Mouse (Mus musculus): ENCODE data around the gene Acss1. TPM values are rescaled to one million over a fixed set of nuclear protein-coding genes. Genes with fewer than 3 reads are reported as not detected.

The Acss1 gene
- polyA plus RNA-seq, 1 experiment from 2014 or later = 5.3 TPM

GRCm38 (mm10) chr2:150602166-150602565 is 66.1 kb downstream of the Acss1 start:
- Histone ChIP-seq H3K9ac (no peak overlapping the region), H3K9me3 (ENCODE audit: low read depth, low read length) (no peaks in the 10 kb centered on the region), H3K4me2 (no peak overlapping the region), H3K4me3 (ENCODE audit: low read depth, low read length) (no peak overlapping the region), H3K27ac (ENCODE audit: low read depth) (no peak overlapping the region), H3K4me1 (ENCODE audit: insufficient read depth) (0 out of 2 replicates have a peak, but pooled peaks cover under 1% of the 10 kb centered on the region), H3K36me3 (ENCODE audit: insufficient read depth) (no peaks in the 10 kb centered on the region), H3K27me3 (ENCODE audit: insufficient read depth, low read length) (no peaks in the 10 kb centered on the region)
- ATAC-seq (ENCODE audit: insufficient read depth) = no peak
- no peak for TF ChIP-seq CTCF (IDR thresholded peaks at IDR 0.05; ENCODE audit: low read depth)
- WGBS = 93% methylated on average over 2 of the region's 2 CpGs
- no peak for DNase-seq

- TF ChIP-seq CTCF (IDR thresholded peaks at IDR 0.05; ENCODE audit: low read depth) = no peak
- Histone ChIP-seq H3K27ac (ENCODE audit: low read depth) (no peak overlapping the region), H3K4me2 (no peak overlapping the region), H3K4me1 (ENCODE audit: insufficient read depth) (no peaks in the 10 kb centered on the region), H3K4me3 (ENCODE audit: low read depth, low read length) (no peak overlapping the region), H3K9ac (no peak overlapping the region), H3K27me3 (ENCODE audit: insufficient read depth, low read length) (no peaks in the 10 kb centered on the region), H3K36me3 (ENCODE audit: insufficient read depth) (no peaks in the 10 kb centered on the region), H3K9me3 (ENCODE audit: low read depth, low read length) (no peaks in the 10 kb centered on the region)
- WGBS = 91% methylated on average over 2 of the region's 2 CpGs
- no peak for ATAC-seq (ENCODE audit: insufficient read depth)
- no peak for DNase-seq
These were observed 68.0 kb downstream of the Acss1 start for GRCm38 (mm10) chr2:150600263-150600662.

DNA sequence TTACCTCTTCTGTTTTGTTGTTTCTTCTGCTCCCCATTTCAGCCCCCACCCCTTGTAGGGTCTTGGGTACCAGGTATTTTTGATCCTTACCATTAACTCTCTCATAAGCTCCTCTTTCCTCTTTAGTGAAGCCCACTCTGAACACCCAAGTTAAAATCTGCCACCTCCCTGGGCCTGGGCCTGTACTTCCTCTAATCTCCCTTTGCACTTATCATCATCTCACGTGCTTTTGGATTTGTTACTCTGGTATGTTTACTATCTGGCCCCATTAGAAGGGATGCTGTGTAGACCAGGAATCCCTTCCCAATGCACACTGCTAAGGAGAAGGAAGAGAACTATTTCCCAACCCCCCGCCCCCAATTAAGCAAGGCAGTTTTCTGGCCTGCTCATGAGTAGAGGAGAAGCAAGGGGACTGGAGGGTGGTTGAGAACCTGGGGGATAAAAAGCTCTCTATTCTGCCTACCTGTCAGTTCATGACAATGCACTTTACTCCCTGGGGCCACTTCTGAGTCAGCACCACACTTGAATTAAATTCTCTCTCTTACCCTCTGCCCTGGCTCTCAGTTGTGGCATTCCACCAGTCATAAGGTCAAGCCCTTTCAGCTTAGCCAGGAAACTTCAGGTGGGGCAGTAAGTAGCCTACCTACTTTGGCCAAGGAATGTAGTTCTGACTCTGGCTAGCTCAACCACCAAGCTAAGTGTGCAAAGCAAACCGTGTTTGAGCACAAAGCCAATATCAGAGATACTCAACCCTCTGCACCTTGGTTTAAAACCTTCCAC is 72.7 kb downstream of the Acss1 start:
- no peak overlapping the region for H3K4me2 ChIP-seq
- no peaks in the 10 kb centered on the region for H3K27me3 ChIP-seq (ENCODE audit: insufficient read depth, low read length)
- no peak for TF ChIP-seq CTCF (IDR thresholded peaks at IDR 0.05; ENCODE audit: low read depth)
- H3K27ac ChIP-seq (ENCODE audit: low read depth) = no peak overlapping the region
- no peak overlapping the region for H3K4me3 ChIP-seq (ENCODE audit: low read depth, low read length)
- ATAC-seq (ENCODE audit: insufficient read depth) (no peak), DNase-seq (no peak)
- no peaks in the 10 kb centered on the region for H3K4me1 ChIP-seq (ENCODE audit: insufficient read depth)
- no peaks in the 10 kb centered on the region for H3K9me3 ChIP-seq (ENCODE audit: low read depth, low read length)
- peaks cover 21% of the 10 kb centered on the region; the same call in 1 of the 2 replicates for H3K36me3 ChIP-seq (ENCODE audit: insufficient read depth)
- no peak overlapping the region for H3K9ac ChIP-seq
- WGBS = 67% methylated on average over 3 of the region's 3 CpGs

DNA sequence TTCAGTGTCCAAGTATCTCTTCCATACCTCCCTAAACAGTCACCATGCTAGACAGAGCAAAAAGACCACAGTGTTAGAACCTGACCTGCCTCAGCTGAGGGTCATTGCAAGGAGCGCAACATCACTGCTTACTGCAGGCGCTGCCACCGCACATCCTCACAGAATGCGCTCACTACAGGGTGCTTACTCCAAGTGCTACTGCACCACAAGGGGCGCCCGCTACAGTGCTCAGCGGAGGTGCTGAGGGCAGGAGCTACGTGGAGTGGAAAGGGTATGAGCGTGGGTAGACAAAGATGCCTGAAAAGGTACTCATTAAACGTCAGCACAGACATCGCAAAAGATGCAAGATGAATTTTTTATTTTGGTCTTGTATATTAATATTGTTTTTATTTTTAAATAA is 79.2 kb downstream of the Acss1 start:
- H3K9me3 ChIP-seq (ENCODE audit: low read depth, low read length) = no peaks in the 10 kb centered on the region
- H3K4me1 ChIP-seq (ENCODE audit: insufficient read depth) = no peaks in the 10 kb centered on the region
- DNase-seq (no peak), ATAC-seq (ENCODE audit: insufficient read depth) (no peak)
- no peak for TF ChIP-seq CTCF (IDR thresholded peaks at IDR 0.05; ENCODE audit: low read depth)
- no peak overlapping the region for H3K27ac ChIP-seq (ENCODE audit: low read depth)
- H3K4me2 ChIP-seq = no peak overlapping the region
- no peak overlapping the region for H3K9ac ChIP-seq
- H3K27me3 ChIP-seq (ENCODE audit: insufficient read depth, low read length) = no peaks in the 10 kb centered on the region
- H3K36me3 ChIP-seq (ENCODE audit: insufficient read depth) = peaks cover 58% of the 10 kb centered on the region
- WGBS = 77% methylated on average over 11 of the region's 11 CpGs
- H3K4me3 ChIP-seq (ENCODE audit: low read depth, low read length) = no peak overlapping the region

GRCm38 (mm10) chr2:150579628-150580027 is 88.7 kb downstream of the Acss1 start:
- Histone ChIP-seq H3K9ac (no peak overlapping the region), H3K27me3 (ENCODE audit: insufficient read depth, low read length) (no peaks in the 10 kb centered on the region), H3K4me2 (no peak overlapping the region), H3K36me3 (ENCODE audit: insufficient read depth) (peaks cover 15% of the 10 kb centered on the region), H3K27ac (ENCODE audit: low read depth) (no peak overlapping the region), H3K4me1 (ENCODE audit: insufficient read depth) (no peaks in the 10 kb centered on the region), H3K4me3 (ENCODE audit: low read depth, low read length) (no peak overlapping the region), H3K9me3 (ENCODE audit: low read depth, low read length) (no peaks in the 10 kb centered on the region)
- WGBS = 78% methylated on average over 1 of the region's 1 CpGs
- TF ChIP-seq CTCF (IDR thresholded peaks at IDR 0.05; ENCODE audit: low read depth) = no peak
- no peak for ATAC-seq (ENCODE audit: insufficient read depth)
- no peak for DNase-seq

DNA sequence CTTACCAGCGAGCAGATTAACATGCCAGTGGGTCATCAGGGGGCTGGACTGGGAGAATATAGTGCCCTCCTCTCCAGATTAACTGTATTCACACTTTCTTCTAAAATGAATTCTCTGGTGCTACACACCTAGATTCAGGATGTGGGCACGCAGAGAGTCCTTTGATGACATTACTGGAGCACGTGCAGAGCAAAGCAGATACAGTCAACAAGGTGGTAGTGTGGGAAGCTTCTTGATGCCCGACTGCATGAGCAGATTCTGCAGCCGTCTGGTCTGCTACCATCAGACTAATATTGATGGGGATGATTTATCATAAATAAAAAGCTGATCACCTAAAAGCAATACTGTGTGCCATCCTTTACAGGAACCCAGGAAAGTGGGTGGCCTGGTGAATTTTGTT is 89.7 kb downstream of the Acss1 start:
- 82% methylated on average over 5 of the region's 5 CpGs for WGBS
- no peak overlapping the region for H3K27ac ChIP-seq (ENCODE audit: low read depth)
- no peak overlapping the region for H3K4me2 ChIP-seq
- H3K27me3 ChIP-seq (ENCODE audit: insufficient read depth, low read length) = no peaks in the 10 kb centered on the region
- no peaks in the 10 kb centered on the region for H3K4me1 ChIP-seq (ENCODE audit: insufficient read depth)
- no peak overlapping the region for H3K9ac ChIP-seq
- DNase-seq (no peak), ATAC-seq (ENCODE audit: insufficient read depth) (no peak)
- H3K36me3 ChIP-seq (ENCODE audit: insufficient read depth) = peaks cover 5% of the 10 kb centered on the region; the same call in 1 of the 2 replicates
- H3K9me3 ChIP-seq (ENCODE audit: low read depth, low read length) = no peaks in the 10 kb centered on the region
- no peak overlapping the region for H3K4me3 ChIP-seq (ENCODE audit: low read depth, low read length)
- TF ChIP-seq CTCF (IDR thresholded peaks at IDR 0.05; ENCODE audit: low read depth) = no peak

DNA sequence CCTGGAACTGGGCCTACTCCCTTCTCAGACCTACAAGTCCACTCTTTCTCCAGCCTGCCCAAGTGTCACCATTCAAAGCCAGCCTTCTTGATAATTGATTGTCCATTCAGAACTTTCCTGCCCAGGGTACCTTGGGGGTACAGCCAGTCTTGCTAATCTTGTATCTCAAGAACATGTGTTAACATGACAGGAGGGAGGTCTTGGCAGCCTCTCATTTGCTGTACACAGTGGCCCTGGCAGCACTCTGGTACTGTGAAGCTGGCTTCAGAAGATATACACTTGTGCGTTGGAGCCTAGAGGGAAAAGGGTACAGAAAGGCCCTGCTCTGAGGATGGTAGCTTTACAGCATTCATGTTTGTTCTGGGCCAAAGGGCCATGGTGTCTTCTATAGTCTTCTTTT is 92.0 kb downstream of the Acss1 start:
- Histone ChIP-seq H3K4me1 (ENCODE audit: insufficient read depth) (no peaks in the 10 kb centered on the region), H3K27ac (ENCODE audit: low read depth) (no peak overlapping the region), H3K9ac (no peak overlapping the region), H3K27me3 (ENCODE audit: insufficient read depth, low read length) (no peaks in the 10 kb centered on the region), H3K36me3 (ENCODE audit: insufficient read depth) (no peaks in the 10 kb centered on the region), H3K9me3 (ENCODE audit: low read depth, low read length) (no peaks in the 10 kb centered on the region), H3K4me3 (ENCODE audit: low read depth, low read length) (no peak overlapping the region), H3K4me2 (no peak overlapping the region)
- DNase-seq (no peak), ATAC-seq (ENCODE audit: insufficient read depth) (no peak)
- TF ChIP-seq CTCF (IDR thresholded peaks at IDR 0.05; ENCODE audit: low read depth) = no peak
- WGBS = 86% methylated on average over 1 of the region's 1 CpGs
